Mouse (Mus musculus) liver, embryonic 12.5 days (tissue): ENCODE data around the gene Mapk3. TPM values are rescaled to one million over a fixed set of nuclear protein-coding genes. Genes with fewer than 3 reads are reported as not detected.
A peak's percentile ranks its signal among the peaks of the same experiment; 100 is the strongest.
"Not testable (repeated sequence)": the region's sequence is repeated elsewhere in the genome, so short reads cannot be mapped to it uniquely, and the experiment has no call there.

Experiments
- ATAC-seq: fragments of 200-750 bp; cut with Nextera tagmentation; 2 replicates; pipeline ENCODE4 v1.8.0; 2017; ENCODE audit warnings: moderate number of reproducible peaks, mild to moderate bottlenecking, moderate library complexity
- H3K27ac ChIP-seq: fragments of 300-500 bp; sonication (generic); 2 replicates; pipeline ENCODE4 v1.5.1; 2016; ENCODE audit warnings: mild to moderate bottlenecking
- H3K27me3 ChIP-seq: fragments of 300-500 bp; sonication (generic); replicated peaks from 2 replicates; pipeline ENCODE4 v1.6.1; 2016; ENCODE audit warnings: mild to moderate bottlenecking, moderate library complexity
- H3K36me3 ChIP-seq: fragments of 300-500 bp; sonication (generic); 2 replicates; pipeline ENCODE4 v1.6.1; 2016; ENCODE audit warnings: mild to moderate bottlenecking, moderate library complexity
- H3K4me1 ChIP-seq: fragments of 300-500 bp; sonication (generic); 2 replicates; pipeline ENCODE4 v1.6.1; 2016
- H3K4me2 ChIP-seq: fragments of 300-500 bp; sonication (generic); 2 replicates; pipeline ENCODE4 v1.6.1; 2016; ENCODE audit warnings: mild to moderate bottlenecking, moderate library complexity
- H3K4me3 ChIP-seq: fragments of 300-500 bp; sonication (generic); 2 replicates; pipeline ENCODE4 v1.5.1; 2016; ENCODE audit warnings: mild to moderate bottlenecking, moderate library complexity
- H3K9ac ChIP-seq: fragments of 300-500 bp; sonication (generic); 2 replicates; pipeline ENCODE4 v1.6.1; 2016; ENCODE audit warnings: mild to moderate bottlenecking, moderate library complexity
- H3K9me3 ChIP-seq: fragments of 300-500 bp; sonication (generic); replicated peaks from 2 replicates; pipeline ENCODE4 v1.6.1; 2016; ENCODE audit warnings: mild to moderate bottlenecking, moderate library complexity
- WGBS: fragments of 180-500 bp; shearing (Covaris S2); methylation state at CpG from one replicate; pipeline ENCODE4 v1.1.7; 2016; ENCODE audit not compliant: insufficient replicate concordance; 5-methylcytosine and 5-hydroxymethylcytosine counted together
- polyA plus RNA-seq: library from polyadenylated mRNA; unstranded; fragments of >200 nt; fragmentation: Nextera tagmentation; extraction: Ambion mirVana; gene quantifications from 2 replicates; pipeline ENCODE4 v1.2.1, GENCODE M21; 2016

The Mapk3 gene
- polyA plus RNA-seq: 23.7 and 25.0 TPM in 2 replicates

DNA sequence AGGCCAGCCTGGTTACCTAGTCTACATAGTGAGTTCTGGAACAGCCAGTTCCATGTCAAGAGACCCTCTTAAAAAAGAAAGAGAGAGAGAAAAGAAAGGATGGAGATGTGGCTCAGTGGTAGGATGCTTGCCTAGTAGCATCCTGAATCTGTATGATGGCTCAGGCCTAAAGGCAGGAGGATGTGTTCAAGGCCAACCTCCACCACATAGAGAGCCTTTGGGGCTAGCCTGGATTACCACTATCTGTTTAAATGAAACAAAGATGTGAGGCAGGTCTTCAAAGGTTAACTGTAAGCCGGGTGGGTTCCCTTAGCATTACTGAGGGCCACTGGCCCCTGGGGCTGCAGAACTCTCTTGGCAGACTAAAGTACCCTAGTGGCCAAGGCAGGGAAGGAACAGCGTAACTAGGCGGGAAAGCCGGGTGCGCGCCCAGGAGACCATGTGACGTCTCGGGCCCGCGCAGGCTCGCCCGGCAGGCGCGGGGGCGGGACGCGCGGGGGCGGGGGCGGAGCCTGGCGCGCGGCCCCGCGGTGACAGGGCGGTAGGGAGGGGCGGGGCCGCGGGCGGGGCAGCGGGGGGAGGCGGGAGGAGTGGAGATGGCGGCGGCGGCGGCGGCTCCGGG, at the start of gene Mapk3:
Mapk3 (plus strand) TSS at position 552 of the 622 bp plus-strand sequence.
- WGBS: 1% methylated on average over 29 of the region's 38 CpGs

DNA sequence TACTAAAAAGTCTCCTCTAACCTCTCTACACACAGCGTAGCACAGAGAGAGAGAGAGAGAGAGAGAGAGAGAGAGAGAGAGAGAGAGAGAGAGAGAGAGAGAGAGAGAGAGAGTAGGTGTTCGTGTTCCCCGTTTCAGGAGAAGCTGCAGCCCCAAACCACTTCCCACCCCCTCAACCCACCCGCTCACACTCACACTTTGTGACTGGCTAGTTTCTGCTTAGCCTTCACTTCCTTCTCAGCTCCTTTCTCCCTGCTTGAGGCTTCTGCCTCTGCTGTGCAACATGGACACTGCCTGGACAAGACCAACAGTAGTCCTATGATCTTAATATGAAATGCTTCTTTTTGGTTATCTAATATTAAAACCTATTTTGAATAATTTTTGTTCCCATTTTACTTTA, 49.1 kb upstream of the Mapk3 start:
- no peaks in the 10 kb centered on the region for H3K36me3 ChIP-seq
- no peaks in the 10 kb centered on the region for H3K9me3 ChIP-seq
- H3K9ac ChIP-seq: no peak overlapping the region
- H3K27ac ChIP-seq: no peak overlapping the region
- ATAC-seq: no peak
- peaks cover 10% of the 10 kb centered on the region for H3K27me3 ChIP-seq
- WGBS: 34% methylated on average over 4 of the region's 4 CpGs
- peaks cover 12% of the 10 kb centered on the region for H3K4me1 ChIP-seq
- H3K4me3 ChIP-seq: no peak overlapping the region
- no peak overlapping the region for H3K4me2 ChIP-seq

More for the DNA sequence above, at the start of gene Mapk3:
- no peaks in the 10 kb centered on the region for H3K9me3 ChIP-seq
- H3K4me2 ChIP-seq: peak within 1 kb of the TSS; percentile 100
- peak within 1 kb of the TSS; percentile 94 for H3K9ac ChIP-seq
- peak within 1 kb of the TSS; percentile 81 for H3K4me3 ChIP-seq
- no peaks in the 10 kb centered on the region for H3K27me3 ChIP-seq
- H3K36me3 ChIP-seq: peaks cover 25% of the 10 kb centered on the region
- H3K4me1 ChIP-seq: peaks cover 49% of the 10 kb centered on the region
- H3K27ac ChIP-seq: peak within 1 kb of the TSS; percentile 88
- peak; percentile 74 for ATAC-seq

DNA sequence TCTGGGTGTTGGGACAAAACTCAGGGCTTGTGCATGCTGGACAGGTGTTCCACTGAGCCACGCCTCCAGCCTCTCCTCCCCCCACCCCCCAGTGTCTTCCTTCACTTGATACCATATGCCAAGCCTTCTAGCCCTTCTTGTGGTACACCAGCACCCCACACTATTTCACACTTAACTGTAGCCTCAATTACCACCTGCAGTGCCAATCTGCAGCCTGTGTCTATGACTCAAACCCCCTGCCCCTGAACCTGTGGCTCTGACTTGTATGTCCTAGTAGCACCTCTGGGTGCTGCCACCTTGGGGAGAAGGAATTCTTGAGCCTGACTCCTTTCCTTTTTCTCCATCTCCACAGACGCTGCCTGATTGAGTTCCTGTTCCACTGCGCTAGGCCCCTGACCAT, 47.5 kb upstream of the Mapk3 start:
- H3K4me1 ChIP-seq: peaks cover 9% of the 10 kb centered on the region
- H3K4me2 ChIP-seq: no peak overlapping the region
- H3K9ac ChIP-seq: no peak overlapping the region
- WGBS: 68% methylated on average over 3 of the region's 3 CpGs
- no peak for ATAC-seq
- no peaks in the 10 kb centered on the region for H3K36me3 ChIP-seq
- H3K4me3 ChIP-seq: no peak overlapping the region
- no peaks in the 10 kb centered on the region for H3K9me3 ChIP-seq
- H3K27me3 ChIP-seq: no peaks in the 10 kb centered on the region
- H3K27ac ChIP-seq: no peak overlapping the region

DNA sequence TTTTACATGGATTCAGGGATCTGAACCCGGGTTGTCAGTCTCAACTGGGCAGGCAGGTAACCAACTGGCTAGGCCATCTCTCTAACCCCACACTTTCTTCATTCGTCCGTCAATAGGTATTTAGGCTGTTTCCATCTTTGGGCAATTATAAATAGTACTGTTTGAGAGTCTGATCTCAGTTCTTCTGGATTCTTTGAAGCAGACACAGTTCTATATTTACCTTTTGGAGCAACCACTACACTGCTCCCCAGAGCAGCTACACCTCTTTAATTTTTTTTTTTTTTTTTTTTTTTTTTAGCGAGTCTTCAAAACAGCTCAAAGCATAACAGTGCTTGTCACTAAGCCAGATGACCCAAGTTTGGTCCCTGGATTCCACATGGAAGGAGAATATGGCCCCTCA, 43.7 kb upstream of the Mapk3 start:
- H3K4me2 ChIP-seq: no peak overlapping the region
- H3K4me1 ChIP-seq: no peaks in the 10 kb centered on the region
- no peak overlapping the region for H3K9ac ChIP-seq
- H3K36me3 ChIP-seq: no peaks in the 10 kb centered on the region
- H3K4me3 ChIP-seq: no peak overlapping the region
- no peak for ATAC-seq
- H3K9me3 ChIP-seq: no peaks in the 10 kb centered on the region
- no peaks in the 10 kb centered on the region for H3K27me3 ChIP-seq
- 70% methylated on average over 4 of the region's 4 CpGs for WGBS
- H3K27ac ChIP-seq: no peak overlapping the region

DNA sequence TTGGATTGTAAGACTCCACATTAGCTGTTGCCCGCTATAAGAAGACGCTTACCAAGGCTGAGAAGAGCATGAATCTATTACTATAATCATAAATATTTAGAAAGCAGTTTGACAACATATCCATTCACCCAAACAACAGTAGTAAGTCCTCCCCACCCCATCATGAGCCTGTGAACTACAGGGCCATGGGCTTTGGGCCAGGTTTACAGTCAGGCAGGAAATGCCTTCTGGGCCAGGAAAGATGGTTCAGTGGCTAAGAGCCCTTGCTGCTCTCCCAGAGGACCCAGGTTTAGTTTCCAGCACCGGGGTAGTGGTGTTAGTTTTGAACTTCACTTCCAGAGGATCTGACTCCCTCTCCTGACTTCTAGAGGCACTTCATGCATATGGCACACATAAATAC, 41.8 kb upstream of the Mapk3 start:
- H3K9ac ChIP-seq: no peak overlapping the region
- H3K36me3 ChIP-seq: no peaks in the 10 kb centered on the region
- H3K4me2 ChIP-seq: no peak overlapping the region
- WGBS: 66% methylated on average over 3 of the region's 3 CpGs
- peaks cover 7% of the 10 kb centered on the region; the same call in 1 of the 2 replicates for H3K9me3 ChIP-seq
- H3K4me3 ChIP-seq: no peak overlapping the region
- no peak for ATAC-seq
- H3K4me1 ChIP-seq: no peaks in the 10 kb centered on the region
- H3K27me3 ChIP-seq: no peaks in the 10 kb centered on the region
- no peak overlapping the region for H3K27ac ChIP-seq

DNA sequence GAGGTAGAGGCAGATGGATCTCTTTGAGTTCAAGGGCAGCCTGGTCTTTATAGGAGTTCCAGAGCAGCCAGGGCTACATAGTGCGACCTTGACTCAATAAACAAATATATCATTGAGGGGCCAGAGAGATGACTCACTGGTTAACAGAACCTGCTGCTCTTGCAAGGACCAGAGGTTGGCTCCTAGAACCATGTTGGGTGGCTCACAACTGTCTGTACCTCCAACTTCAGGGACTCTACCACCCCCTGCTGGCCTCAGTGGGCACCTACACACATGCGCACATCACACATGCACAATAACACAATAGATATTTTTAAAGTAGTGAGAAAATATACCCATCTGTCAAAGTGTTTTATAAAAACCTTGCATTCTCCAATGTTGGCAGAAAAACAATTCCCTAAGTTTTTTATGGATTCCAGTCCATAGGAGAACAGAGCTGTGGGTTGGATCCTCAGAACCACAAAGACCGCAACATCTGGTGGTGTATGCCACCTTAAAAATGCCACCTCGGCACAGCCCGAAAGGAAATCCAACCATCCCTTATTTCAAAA, 40.5 kb upstream of the Mapk3 start:
- Histone ChIP-seq H3K4me1 (no peaks in the 10 kb centered on the region), H3K9me3 (peaks cover 7% of the 10 kb centered on the region; the same call in 1 of the 2 replicates), H3K27me3 (no peaks in the 10 kb centered on the region), H3K36me3 (no peaks in the 10 kb centered on the region), H3K4me3 (no peak overlapping the region), H3K27ac (no peak overlapping the region), H3K9ac (no peak overlapping the region), H3K4me2 (no peak overlapping the region)
- ATAC-seq: no peak
- WGBS: 86% methylated on average over 5 of the region's 5 CpGs

DNA sequence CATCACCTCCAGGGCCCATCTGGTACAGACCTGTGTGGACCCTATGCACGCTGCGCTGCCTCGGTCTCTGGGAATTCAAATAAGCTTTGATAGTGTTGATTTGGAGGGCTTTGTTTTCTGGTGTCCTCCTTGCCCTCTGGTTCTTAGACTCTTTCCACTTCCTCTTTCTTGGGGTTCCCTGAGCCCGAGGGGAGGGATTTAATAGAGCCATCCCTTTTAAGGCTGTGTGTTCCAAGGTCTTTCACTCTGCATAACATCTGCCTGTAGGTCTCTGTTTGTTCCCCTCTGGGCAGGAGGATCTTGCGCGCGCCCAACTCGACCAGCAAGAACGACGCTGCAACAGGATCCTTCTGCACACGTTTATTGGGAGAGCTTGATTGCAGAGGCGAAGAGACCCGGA, 37.8 kb upstream of the Mapk3 start:
- 77% methylated on average over 13 of the region's 13 CpGs for WGBS
- Histone ChIP-seq H3K27ac (no peak overlapping the region), H3K27me3 (no peaks in the 10 kb centered on the region), H3K9ac (no peak overlapping the region), H3K4me3 (no peak overlapping the region), H3K4me2 (no peak overlapping the region), H3K36me3 (no peaks in the 10 kb centered on the region), H3K4me1 (no peaks in the 10 kb centered on the region), H3K9me3 (peaks cover 7% of the 10 kb centered on the region; the same call in 1 of the 2 replicates)
- no peak for ATAC-seq

DNA sequence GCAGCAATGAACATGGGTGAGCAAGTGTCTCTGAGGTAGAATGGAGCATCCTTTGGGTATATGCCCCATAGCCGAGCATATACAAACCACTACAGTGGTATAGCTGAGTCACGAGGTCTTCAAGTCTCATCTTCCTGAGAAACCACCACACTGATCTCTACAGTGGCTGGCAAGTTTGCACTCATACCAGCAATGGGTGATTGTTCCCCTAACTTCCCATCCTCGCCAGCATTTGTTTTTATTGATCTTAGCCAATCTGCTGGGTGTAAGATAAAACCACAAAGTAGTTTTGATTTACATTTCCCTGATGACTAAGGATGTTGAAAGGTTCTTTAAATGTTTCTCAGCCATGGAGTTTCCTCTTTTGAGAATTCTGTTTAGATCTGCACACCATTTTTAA, 34.3 kb upstream of the Mapk3 start:
- no peak overlapping the region for H3K9ac ChIP-seq
- H3K4me2 ChIP-seq: no peak overlapping the region
- WGBS: 41% methylated on average over 3 of the region's 3 CpGs
- H3K27me3 ChIP-seq: no peaks in the 10 kb centered on the region
- H3K4me1 ChIP-seq: no peaks in the 10 kb centered on the region
- no peak overlapping the region for H3K27ac ChIP-seq
- H3K4me3 ChIP-seq: no peak overlapping the region
- no peaks in the 10 kb centered on the region for H3K36me3 ChIP-seq
- ATAC-seq: no peak
- H3K9me3 ChIP-seq: peaks cover 7% of the 10 kb centered on the region; the same call in 1 of the 2 replicates

DNA sequence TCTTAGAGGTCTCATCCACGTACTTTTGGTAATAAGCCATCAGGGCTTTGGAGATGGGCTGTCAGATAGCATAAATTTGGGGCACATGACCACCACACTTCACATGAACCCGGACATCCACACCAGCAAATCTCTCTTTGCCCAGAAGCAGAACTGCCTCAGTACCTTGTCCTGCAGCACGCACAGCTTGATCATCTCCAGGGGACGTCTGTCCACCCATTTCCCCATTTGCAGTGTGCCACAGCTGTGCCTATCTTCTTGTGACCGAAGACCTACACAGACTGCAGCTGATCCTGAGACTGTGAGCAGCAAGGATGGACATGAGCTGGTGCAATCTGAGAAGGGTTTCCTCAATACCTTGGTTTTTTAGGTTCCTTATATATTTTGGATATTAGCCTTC, 33.7 kb upstream of the Mapk3 start:
- no peak overlapping the region for H3K4me3 ChIP-seq
- H3K36me3 ChIP-seq: no peaks in the 10 kb centered on the region
- no peak overlapping the region for H3K4me2 ChIP-seq
- no peaks in the 10 kb centered on the region for H3K4me1 ChIP-seq
- no peak for ATAC-seq
- H3K9me3 ChIP-seq: peaks cover 7% of the 10 kb centered on the region; the same call in 1 of the 2 replicates
- no peak overlapping the region for H3K27ac ChIP-seq
- no peaks in the 10 kb centered on the region for H3K27me3 ChIP-seq
- WGBS: 46% methylated on average over 5 of the region's 5 CpGs
- H3K9ac ChIP-seq: no peak overlapping the region

DNA sequence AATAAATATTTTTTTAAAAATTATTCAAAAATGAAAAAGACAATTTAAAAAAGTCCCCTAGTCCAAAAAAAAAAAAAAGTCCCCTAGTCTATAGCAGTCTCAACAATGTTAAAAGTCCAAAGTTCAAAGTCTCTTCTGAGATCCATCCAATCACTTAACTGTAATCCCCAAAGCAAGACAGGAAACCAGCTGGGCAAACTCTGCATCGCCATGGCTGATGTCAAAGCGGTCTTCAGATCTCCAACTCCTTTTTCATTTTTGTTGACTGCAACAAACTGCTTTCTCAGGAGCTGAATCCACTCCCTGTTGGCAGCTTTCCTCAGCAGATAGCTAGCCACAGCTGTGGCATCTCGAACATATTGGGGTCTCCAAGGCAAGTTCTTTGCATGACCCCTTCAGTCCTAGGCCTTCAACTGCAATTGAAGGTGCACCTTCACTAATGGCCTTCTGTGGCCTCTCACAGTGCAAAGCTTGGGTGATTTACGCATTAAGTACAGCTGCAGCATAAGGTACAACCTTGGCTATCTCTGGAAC, 29.1 kb upstream of the Mapk3 start:
- H3K4me3 ChIP-seq, H3K4me2 ChIP-seq, ATAC-seq, H3K27ac ChIP-seq, H3K9ac ChIP-seq, H3K36me3 ChIP-seq, H3K27me3 ChIP-seq, H3K9me3 ChIP-seq, H3K4me1 ChIP-seq: not testable (repeated sequence)
- 63% methylated on average over 4 of the region's 4 CpGs for WGBS

DNA sequence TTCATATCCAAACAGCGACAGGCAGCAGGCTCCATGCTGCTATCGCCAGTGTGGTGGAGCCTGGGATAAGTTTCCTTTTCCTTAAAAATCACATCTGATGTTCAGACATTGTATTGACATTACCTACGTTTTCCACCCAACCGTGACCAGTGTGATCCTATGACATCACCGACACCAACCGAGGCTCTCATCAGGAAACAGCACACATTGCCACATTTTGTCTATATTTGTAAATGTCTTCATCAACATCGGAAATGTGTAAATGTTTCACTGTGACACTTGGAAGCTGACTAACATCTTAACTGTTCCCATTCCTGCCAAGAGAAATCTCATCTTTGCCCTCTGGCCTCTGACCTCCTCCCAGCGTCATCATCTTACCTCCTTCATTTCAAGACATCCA, 23.3 kb upstream of the Mapk3 start:
- Histone ChIP-seq H3K4me1 (no peaks in the 10 kb centered on the region), H3K4me2 (no peak overlapping the region), H3K36me3 (no peaks in the 10 kb centered on the region), H3K9ac (no peak overlapping the region), H3K4me3 (no peak overlapping the region), H3K9me3 (no peaks in the 10 kb centered on the region), H3K27me3 (no peaks in the 10 kb centered on the region), H3K27ac (no peak overlapping the region)
- ATAC-seq: no peak
- WGBS: 75% methylated on average over 8 of the region's 8 CpGs

DNA sequence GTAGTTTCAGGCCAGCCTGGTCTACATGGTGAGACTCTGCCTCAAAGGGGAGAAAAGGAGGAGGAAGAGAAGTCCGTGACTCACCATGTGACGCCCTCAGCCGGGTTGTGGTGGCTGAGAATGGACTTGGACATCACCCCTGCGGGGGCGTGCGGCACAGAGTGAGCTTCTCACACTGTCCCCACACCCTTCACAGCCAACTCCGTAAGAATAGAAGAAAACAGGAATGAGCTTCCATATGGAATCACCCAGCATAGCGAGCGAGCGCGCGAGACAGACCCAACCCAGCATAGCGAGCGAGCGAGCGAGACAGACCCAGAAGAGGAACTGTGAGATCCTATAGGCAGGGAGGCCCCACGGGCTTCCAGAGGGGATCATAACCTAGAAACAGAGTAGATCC, 19.9 kb upstream of the Mapk3 start:
- 73% methylated on average over 17 of the region's 17 CpGs for WGBS
- ATAC-seq: no peak

More for the DNA sequence above, 19.9 kb upstream of the Mapk3 start:
- Histone ChIP-seq H3K9me3 (no peaks in the 10 kb centered on the region), H3K9ac (no peak overlapping the region), H3K4me2 (no peak overlapping the region), H3K36me3 (no peaks in the 10 kb centered on the region), H3K27ac (no peak overlapping the region), H3K4me3 (no peak overlapping the region), H3K4me1 (no peaks in the 10 kb centered on the region), H3K27me3 (no peaks in the 10 kb centered on the region)
